Mouse (Mus musculus): ENCODE results near the gene D930007J09Rik. TPM values are rescaled to one million over a fixed set of nuclear protein-coding genes. Genes with fewer than 3 reads are reported as not detected.

Gene D930007J09Rik
- polyA plus RNA-seq (2014; fragmentation: Nextera tagmentation; extraction: Ambion mirVana) = not detected in 2 replicates

DNA sequence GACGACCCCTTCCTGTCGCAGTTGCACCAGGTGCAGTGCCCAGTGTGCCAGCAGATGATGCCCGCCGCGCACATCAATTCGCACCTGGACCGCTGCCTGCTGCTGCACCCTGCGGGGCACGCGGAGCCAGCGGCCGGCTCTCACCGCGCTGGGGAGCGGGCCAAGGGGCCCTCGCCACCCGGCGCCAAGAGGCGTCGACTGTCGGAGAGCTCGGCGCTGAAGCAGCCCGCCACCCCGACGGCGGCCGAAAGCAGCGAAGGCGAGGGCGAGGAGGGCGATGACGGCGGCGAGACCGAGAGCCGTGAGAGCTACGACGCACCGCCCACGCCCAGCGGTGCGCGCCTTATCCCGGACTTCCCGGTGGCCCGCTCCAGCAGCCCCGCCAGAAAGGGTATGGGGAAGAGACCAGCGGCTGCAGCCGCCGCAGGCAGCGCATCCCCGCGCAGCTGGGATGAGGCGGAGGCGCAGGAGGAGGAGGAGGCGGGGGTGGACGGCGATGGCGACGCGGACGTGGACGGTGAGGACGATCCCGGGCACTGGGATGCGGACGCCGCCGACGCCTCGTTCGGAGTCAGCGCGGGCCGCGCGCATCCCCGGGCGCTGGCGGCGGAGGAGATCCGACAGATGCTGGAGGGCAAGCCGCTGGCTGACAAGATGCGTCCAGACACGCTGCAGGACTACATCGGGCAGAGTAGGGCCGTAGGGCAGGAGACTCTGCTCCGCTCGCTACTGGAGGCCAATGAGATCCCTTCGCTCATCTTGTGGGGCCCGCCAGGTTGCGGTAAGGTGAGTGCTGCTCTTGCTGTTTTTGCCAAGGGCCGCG is at the start of gene D930007J09Rik:
Gene D930007J09Rik, minus strand, starts transcription at position 591 of the 823 bp plus-strand sequence.
- H3K36me3 ChIP-seq (ENCODE audit: control insufficient read depth, insufficient read depth, low read length) = peaks cover 5% of the 10 kb centered on the region
- no peaks in the 10 kb centered on the region for H3K27me3 ChIP-seq (ENCODE audit: control insufficient read depth, insufficient read depth, low read length)
- peak within 1 kb of the TSS; percentile 75 for H3K9ac ChIP-seq (ENCODE audit: low read length)
- H3K4me1 ChIP-seq (ENCODE audit: control insufficient read depth, insufficient read depth, low read length) = no peaks in the 10 kb centered on the region
- DNase-seq (ENCODE audit: low spot score) (peak; percentile 63), ATAC-seq (ENCODE audit: insufficient number of reproducible peaks, low FRiP score, low TSS enrichment, low read depth) (peak; percentile 15; the same call in 1 of the 2 replicates)
- H3K27ac ChIP-seq (replicated peaks; ENCODE audit: low read depth, low read length) = no peak within 1 kb of the TSS
- no peaks in the 10 kb centered on the region for H3K9me3 ChIP-seq (ENCODE audit: control insufficient read depth, low read length)
- H3K4me2 ChIP-seq (ENCODE audit: low read depth, severe bottlenecking) = peak within 1 kb of the TSS; percentile 90
- under 1% methylated on average over 95 of the region's 95 CpGs for WGBS
- peak within 1 kb of the TSS; percentile 76 for H3K4me3 ChIP-seq (ENCODE audit: low read depth, low read length)

- Histone ChIP-seq H3K27ac (replicated peaks; ENCODE audit: low read depth, low read length) (no peak overlapping the region), H3K4me1 (ENCODE audit: control insufficient read depth, insufficient read depth, low read length) (no peaks in the 10 kb centered on the region), H3K27me3 (ENCODE audit: control insufficient read depth, insufficient read depth, low read length) (no peaks in the 10 kb centered on the region), H3K9me3 (ENCODE audit: control insufficient read depth, low read length) (no peaks in the 10 kb centered on the region), H3K4me2 (ENCODE audit: low read depth, severe bottlenecking) (no peak overlapping the region), H3K9ac (ENCODE audit: low read length) (no peak overlapping the region), H3K4me3 (ENCODE audit: low read depth, low read length) (no peak overlapping the region), H3K36me3 (ENCODE audit: control insufficient read depth, insufficient read depth, low read length) (no peaks in the 10 kb centered on the region)
- 15% methylated on average over 7 of the region's 7 CpGs for WGBS
- DNase-seq (ENCODE audit: low spot score) = peak; percentile 55
- ATAC-seq (ENCODE audit: insufficient number of reproducible peaks, low FRiP score, low TSS enrichment, low read depth) = no peak
Observed at GRCm38 (mm10) chr13:32851967-32852366, 49.3 kb upstream of the D930007J09Rik start.

- H3K36me3 ChIP-seq (ENCODE audit: control insufficient read depth, insufficient read depth, low read length) = no peaks in the 10 kb centered on the region
- H3K4me2 ChIP-seq (ENCODE audit: low read depth, severe bottlenecking) = no peak within 1 kb of the TSS
- no peaks in the 10 kb centered on the region for H3K9me3 ChIP-seq (ENCODE audit: control insufficient read depth, low read length)
- H3K27me3 ChIP-seq (ENCODE audit: control insufficient read depth, insufficient read depth, low read length) = no peaks in the 10 kb centered on the region
- no peaks in the 10 kb centered on the region for H3K4me1 ChIP-seq (ENCODE audit: control insufficient read depth, insufficient read depth, low read length)
- no peak within 1 kb of the TSS for H3K4me3 ChIP-seq (ENCODE audit: low read depth, low read length)
- DNase-seq (ENCODE audit: low spot score) = peak; percentile 57
- H3K9ac ChIP-seq (ENCODE audit: low read length) = no peak within 1 kb of the TSS
- 49% methylated on average over 10 of the region's 10 CpGs for WGBS
- peak; percentile 26; the same call in 1 of the 2 replicates for ATAC-seq (ENCODE audit: insufficient number of reproducible peaks, low FRiP score, low TSS enrichment, low read depth)
- no peak within 1 kb of the TSS for H3K27ac ChIP-seq (replicated peaks; ENCODE audit: low read depth, low read length)
Observed at GRCm38 (mm10) chr13:32850668-32851404, 48.2 kb upstream of the D930007J09Rik start, which contains the start of gene Serpinb1a. Serpinb1a (minus strand) TSS chr13:32851185.

- ATAC-seq (ENCODE audit: insufficient number of reproducible peaks, low FRiP score, low TSS enrichment, low read depth) (no peak), DNase-seq (ENCODE audit: low spot score) (no peak)
- no peaks in the 10 kb centered on the region for H3K9me3 ChIP-seq (ENCODE audit: control insufficient read depth, low read length)
- H3K4me2 ChIP-seq (ENCODE audit: low read depth, severe bottlenecking) = no peak overlapping the region
- H3K27ac ChIP-seq (replicated peaks; ENCODE audit: low read depth, low read length) = no peak overlapping the region
- no peaks in the 10 kb centered on the region for H3K36me3 ChIP-seq (ENCODE audit: control insufficient read depth, insufficient read depth, low read length)
- no peaks in the 10 kb centered on the region for H3K4me1 ChIP-seq (ENCODE audit: control insufficient read depth, insufficient read depth, low read length)
- no peaks in the 10 kb centered on the region for H3K27me3 ChIP-seq (ENCODE audit: control insufficient read depth, insufficient read depth, low read length)
- no peak overlapping the region for H3K4me3 ChIP-seq (ENCODE audit: low read depth, low read length)
- 56% methylated on average over 1 of the region's 1 CpGs for WGBS
- no peak overlapping the region for H3K9ac ChIP-seq (ENCODE audit: low read length)
Observed at GRCm38 (mm10) chr13:32850156-32850555, 47.5 kb upstream of the D930007J09Rik start.

DNA sequence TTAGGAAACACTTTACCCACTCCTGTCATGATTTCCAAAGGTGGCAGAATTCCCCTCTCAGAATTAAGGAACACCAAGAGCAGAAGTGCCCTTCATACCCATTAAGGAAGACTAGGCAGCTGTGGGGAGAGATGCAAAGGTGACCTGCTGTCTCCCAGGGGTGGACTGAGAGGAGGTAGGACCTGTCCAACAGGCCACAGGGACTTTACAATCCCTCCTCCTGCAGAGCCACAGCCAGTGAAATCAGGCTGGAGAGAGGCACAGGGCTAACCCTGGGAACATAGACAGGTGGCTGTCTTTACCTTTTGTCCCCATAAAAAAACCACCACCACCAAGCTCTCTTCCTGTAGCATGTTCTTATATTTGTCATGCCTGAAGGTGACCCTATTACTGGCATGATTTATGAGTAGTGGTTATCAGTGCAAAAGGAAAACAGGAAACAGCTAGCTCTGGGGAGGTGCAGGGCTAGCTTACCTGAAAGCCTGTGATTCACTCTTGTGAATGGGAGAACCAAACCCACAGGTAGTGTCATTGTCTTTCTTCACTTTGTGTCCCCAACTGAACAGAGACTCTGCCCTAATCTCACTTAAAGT is 47.0 kb upstream of the D930007J09Rik start:
- ATAC-seq (ENCODE audit: insufficient number of reproducible peaks, low FRiP score, low TSS enrichment, low read depth) (no peak), DNase-seq (ENCODE audit: low spot score) (no peak)
- Histone ChIP-seq H3K4me1 (ENCODE audit: control insufficient read depth, insufficient read depth, low read length) (no peaks in the 10 kb centered on the region), H3K36me3 (ENCODE audit: control insufficient read depth, insufficient read depth, low read length) (no peaks in the 10 kb centered on the region), H3K27me3 (ENCODE audit: control insufficient read depth, insufficient read depth, low read length) (no peaks in the 10 kb centered on the region), H3K9me3 (ENCODE audit: control insufficient read depth, low read length) (no peaks in the 10 kb centered on the region), H3K4me3 (ENCODE audit: low read depth, low read length) (no peak overlapping the region), H3K9ac (ENCODE audit: low read length) (no peak overlapping the region), H3K4me2 (ENCODE audit: low read depth, severe bottlenecking) (no peak overlapping the region), H3K27ac (replicated peaks; ENCODE audit: low read depth, low read length) (no peak overlapping the region)

DNA sequence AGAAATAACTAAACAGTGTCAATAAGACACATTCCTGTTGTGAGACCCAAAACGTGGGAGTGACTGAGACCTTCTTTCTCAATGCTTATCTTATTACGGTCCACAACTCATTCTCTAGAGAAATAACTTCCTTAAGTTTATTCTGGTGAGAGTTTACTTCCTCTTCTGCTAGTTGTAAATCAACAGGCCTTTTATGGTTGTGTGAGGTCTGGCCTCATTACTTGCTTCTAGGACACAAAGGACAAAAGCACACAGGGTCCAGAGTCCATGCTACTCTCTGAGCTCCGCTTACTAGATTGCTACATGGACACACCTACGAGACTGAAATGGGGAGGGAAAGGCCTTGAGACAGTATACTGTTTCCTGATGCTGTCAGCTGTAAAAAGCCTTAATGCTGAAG is 46.4 kb upstream of the D930007J09Rik start:
- ATAC-seq (ENCODE audit: insufficient number of reproducible peaks, low FRiP score, low TSS enrichment, low read depth) (no peak), DNase-seq (ENCODE audit: low spot score) (no peak)
- WGBS = 49% methylated on average over 4 of the region's 4 CpGs

DNA sequence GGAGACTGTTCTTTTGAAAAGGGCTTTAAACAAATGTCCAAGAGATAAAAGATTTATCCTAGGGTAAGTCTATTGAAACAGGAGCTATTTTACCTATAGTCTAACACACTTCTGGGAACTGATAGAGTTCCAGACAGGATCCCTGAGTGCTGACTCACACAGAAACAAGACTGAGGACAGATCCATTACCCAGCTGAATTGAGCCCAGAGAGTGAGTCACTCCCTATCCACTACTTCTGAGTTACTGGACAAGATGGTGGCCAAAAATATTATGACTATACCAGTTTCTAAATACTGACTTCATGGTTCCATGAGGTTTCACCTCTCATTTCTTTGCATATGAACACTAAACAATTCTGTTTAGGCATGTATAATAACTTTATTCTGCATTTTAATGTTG is 43.6 kb upstream of the D930007J09Rik start:
- ATAC-seq (ENCODE audit: insufficient number of reproducible peaks, low FRiP score, low TSS enrichment, low read depth) (no peak), DNase-seq (ENCODE audit: low spot score) (no peak)
- no peaks in the 10 kb centered on the region for H3K4me1 ChIP-seq (ENCODE audit: control insufficient read depth, insufficient read depth, low read length)
- no peak overlapping the region for H3K9ac ChIP-seq (ENCODE audit: low read length)
- no peaks in the 10 kb centered on the region for H3K9me3 ChIP-seq (ENCODE audit: control insufficient read depth, low read length)
- no peaks in the 10 kb centered on the region for H3K36me3 ChIP-seq (ENCODE audit: control insufficient read depth, insufficient read depth, low read length)
- H3K4me3 ChIP-seq (ENCODE audit: low read depth, low read length) = no peak overlapping the region
- no peak overlapping the region for H3K4me2 ChIP-seq (ENCODE audit: low read depth, severe bottlenecking)
- H3K27me3 ChIP-seq (ENCODE audit: control insufficient read depth, insufficient read depth, low read length) = no peaks in the 10 kb centered on the region
- H3K27ac ChIP-seq (replicated peaks; ENCODE audit: low read depth, low read length) = no peak overlapping the region

More for the DNA sequence above, 46.4 kb upstream of the D930007J09Rik start:
- no peak overlapping the region for H3K4me2 ChIP-seq (ENCODE audit: low read depth, severe bottlenecking)
- no peaks in the 10 kb centered on the region for H3K36me3 ChIP-seq (ENCODE audit: control insufficient read depth, insufficient read depth, low read length)
- H3K9me3 ChIP-seq (ENCODE audit: control insufficient read depth, low read length) = no peaks in the 10 kb centered on the region
- no peaks in the 10 kb centered on the region for H3K4me1 ChIP-seq (ENCODE audit: control insufficient read depth, insufficient read depth, low read length)
- no peak overlapping the region for H3K9ac ChIP-seq (ENCODE audit: low read length)
- H3K4me3 ChIP-seq (ENCODE audit: low read depth, low read length) = no peak overlapping the region
- H3K27ac ChIP-seq (replicated peaks; ENCODE audit: low read depth, low read length) = no peak overlapping the region
- H3K27me3 ChIP-seq (ENCODE audit: control insufficient read depth, insufficient read depth, low read length) = no peaks in the 10 kb centered on the region

DNA sequence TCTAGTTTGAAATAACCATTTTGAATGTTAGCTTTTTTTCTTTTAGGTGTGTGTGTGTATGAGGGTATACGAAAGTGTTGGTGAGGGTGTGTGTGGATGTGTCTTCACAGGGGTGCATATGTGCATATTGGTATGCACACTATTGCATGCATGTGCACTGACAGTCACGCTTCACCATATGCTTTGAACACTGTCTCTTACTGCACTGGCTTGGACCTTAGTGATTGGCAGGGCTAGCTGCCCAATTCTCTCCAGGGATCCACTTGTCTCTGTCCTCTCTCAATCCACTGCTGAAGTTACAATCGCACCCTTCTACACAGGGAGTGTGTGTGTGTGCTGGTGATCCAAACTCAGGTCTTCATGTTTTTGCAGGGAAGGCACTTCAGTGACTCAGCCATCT is 38.7 kb upstream of the D930007J09Rik start:
- ATAC-seq (ENCODE audit: insufficient number of reproducible peaks, low FRiP score, low TSS enrichment, low read depth) (no peak), DNase-seq (ENCODE audit: low spot score) (no peak)
- Histone ChIP-seq H3K9ac (ENCODE audit: low read length) (no peak overlapping the region), H3K9me3 (ENCODE audit: control insufficient read depth, low read length) (no peaks in the 10 kb centered on the region), H3K4me3 (ENCODE audit: low read depth, low read length) (no peak overlapping the region), H3K27ac (replicated peaks; ENCODE audit: low read depth, low read length) (no peak overlapping the region), H3K4me1 (ENCODE audit: control insufficient read depth, insufficient read depth, low read length) (no peaks in the 10 kb centered on the region), H3K27me3 (ENCODE audit: control insufficient read depth, insufficient read depth, low read length) (no peaks in the 10 kb centered on the region), H3K36me3 (ENCODE audit: control insufficient read depth, insufficient read depth, low read length) (no peaks in the 10 kb centered on the region), H3K4me2 (ENCODE audit: low read depth, severe bottlenecking) (no peak overlapping the region)
- 95% methylated on average over 3 of the region's 3 CpGs for WGBS

Data from limb, embryonic 11.5 days (tissue).